Mouse (Mus musculus) liver, embryonic 16.5 days (tissue): ENCODE measurements around the gene Rragc. TPM values are rescaled to one million over a fixed set of nuclear protein-coding genes. Genes with fewer than 3 reads are reported as not detected.

Experiments
- ATAC-seq: fragments of 200-750 bp; cut with Nextera tagmentation; 2 replicates; pipeline ENCODE4 v1.8.0; 2017; ENCODE audit warnings: low read depth, mild to moderate bottlenecking, moderate number of reproducible peaks, moderate library complexity
- H3K27ac ChIP-seq: fragments of 300-500 bp; sonication (generic); 2 replicates; pipeline ENCODE4 v1.5.1; 2014; ENCODE audit warnings: mild to moderate bottlenecking, low read length
- H3K27me3 ChIP-seq: fragments of 300-500 bp; sonication (generic); 2 replicates; pipeline ENCODE4 v1.6.1; 2014; ENCODE audit warnings: low read depth, low read length, mixed read lengths; ENCODE audit not compliant: control insufficient read depth, insufficient read depth
- H3K36me3 ChIP-seq: fragments of 300-500 bp; sonication (generic); 2 replicates; pipeline ENCODE4 v1.6.1; 2014; ENCODE audit warnings: mild to moderate bottlenecking; ENCODE audit not compliant: control insufficient read depth, insufficient read depth
- H3K4me1 ChIP-seq: fragments of 300-500 bp; sonication (generic); 2 replicates; pipeline ENCODE4 v1.6.1; 2014; ENCODE audit warnings: low read depth, low read length, mixed read lengths; ENCODE audit not compliant: control insufficient read depth
- H3K4me2 ChIP-seq: fragments of 300-500 bp; sonication (generic); 2 replicates; pipeline ENCODE4 v1.6.1; 2014; ENCODE audit warnings: low read depth, low read length, mixed read lengths
- H3K4me3 ChIP-seq: fragments of 300-500 bp; sonication (generic); 2 replicates; pipeline ENCODE4 v1.5.1; 2014; ENCODE audit warnings: low read depth, mild to moderate bottlenecking, low read length
- H3K9ac ChIP-seq: fragments of 300-500 bp; sonication (generic); 2 replicates; pipeline ENCODE4 v1.6.1; 2014; ENCODE audit warnings: low read depth, low read length
- H3K9me3 ChIP-seq: fragments of 300-500 bp; sonication (generic); replicated peaks from 2 replicates; pipeline ENCODE4 v1.6.1; 2016; ENCODE audit warnings: low read length; ENCODE audit not compliant: control insufficient read depth
- WGBS: fragments of 180-500 bp; shearing (Covaris S2); extraction: QIAGEN DNeasy Blood & Tissue Kit; methylation state at CpG from one replicate; pipeline ENCODE4 v1.1.7; 2014; ENCODE audit not compliant: insufficient replicate concordance; 5-methylcytosine and 5-hydroxymethylcytosine counted together
- polyA plus RNA-seq: library from polyadenylated mRNA; unstranded; fragments of >200 nt; fragmentation: Nextera tagmentation; extraction: Ambion mirVana; gene quantifications from 2 replicates; pipeline ENCODE4 v1.2.1, GENCODE M21; 2015

Rragc gene
- polyA plus RNA-seq, 1 experiment from 2014 or later, result 19.0 TPM

DNA sequence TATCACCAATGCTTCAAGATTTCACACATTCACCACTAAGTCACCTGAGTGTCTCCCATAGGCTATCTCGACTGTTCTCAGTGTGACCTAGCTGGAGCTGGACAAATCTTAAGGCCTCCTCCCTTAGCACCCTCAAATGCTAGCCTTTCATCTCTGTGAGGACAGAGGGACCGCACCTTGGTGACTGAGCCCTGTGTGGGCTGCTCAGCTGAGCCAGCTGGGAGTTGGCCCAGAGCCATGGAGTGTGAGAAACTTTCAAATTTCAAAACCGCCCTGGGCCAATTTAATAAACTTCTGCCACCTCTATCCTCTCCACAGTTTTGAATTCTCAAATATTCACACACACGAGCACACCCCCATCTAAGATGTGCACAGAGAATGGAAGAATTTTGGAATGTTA lies 43.7 kb downstream of the Rragc start:
- Histone ChIP-seq H3K9me3 (no peaks in the 10 kb centered on the region), H3K4me1 (no peaks in the 10 kb centered on the region; the same call in 1 of the 2 replicates), H3K27me3 (peaks cover 12% of the 10 kb centered on the region), H3K9ac (no peak overlapping the region), H3K4me2 (no peak overlapping the region), H3K4me3 (no peak overlapping the region), H3K27ac (no peak overlapping the region), H3K36me3 (no peaks in the 10 kb centered on the region)
- no peak for ATAC-seq
- 43% methylated on average over 4 of the region's 4 CpGs for WGBS

DNA sequence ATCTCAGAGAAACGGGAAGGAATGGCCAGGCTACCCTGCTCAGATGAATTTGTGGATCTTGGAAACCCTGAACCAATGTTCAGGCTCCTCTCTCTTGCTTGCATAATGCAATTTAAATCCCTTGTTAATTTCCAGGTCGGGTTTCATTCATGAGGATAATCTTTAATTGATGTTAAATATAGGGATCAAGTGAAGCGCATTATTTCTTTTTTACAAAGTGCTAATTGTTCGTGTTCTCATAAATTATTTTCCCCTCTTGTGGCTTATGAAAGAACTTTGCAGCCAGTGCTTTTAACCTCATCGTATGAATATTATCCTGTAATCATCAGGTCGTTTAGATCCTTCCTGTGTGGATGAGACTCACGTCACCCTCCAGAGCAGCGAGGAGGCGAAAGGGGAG lies 45.5 kb downstream of the Rragc start:
- Histone ChIP-seq H3K4me3 (no peak overlapping the region), H3K4me2 (no peak overlapping the region), H3K9ac (no peak overlapping the region), H3K27ac (no peak overlapping the region), H3K9me3 (no peaks in the 10 kb centered on the region), H3K27me3 (no peaks in the 10 kb centered on the region), H3K4me1 (no peaks in the 10 kb centered on the region; the same call in 1 of the 2 replicates), H3K36me3 (no peaks in the 10 kb centered on the region)
- WGBS, result 58% methylated on average over 9 of the region's 9 CpGs
- ATAC-seq, result no peak

DNA sequence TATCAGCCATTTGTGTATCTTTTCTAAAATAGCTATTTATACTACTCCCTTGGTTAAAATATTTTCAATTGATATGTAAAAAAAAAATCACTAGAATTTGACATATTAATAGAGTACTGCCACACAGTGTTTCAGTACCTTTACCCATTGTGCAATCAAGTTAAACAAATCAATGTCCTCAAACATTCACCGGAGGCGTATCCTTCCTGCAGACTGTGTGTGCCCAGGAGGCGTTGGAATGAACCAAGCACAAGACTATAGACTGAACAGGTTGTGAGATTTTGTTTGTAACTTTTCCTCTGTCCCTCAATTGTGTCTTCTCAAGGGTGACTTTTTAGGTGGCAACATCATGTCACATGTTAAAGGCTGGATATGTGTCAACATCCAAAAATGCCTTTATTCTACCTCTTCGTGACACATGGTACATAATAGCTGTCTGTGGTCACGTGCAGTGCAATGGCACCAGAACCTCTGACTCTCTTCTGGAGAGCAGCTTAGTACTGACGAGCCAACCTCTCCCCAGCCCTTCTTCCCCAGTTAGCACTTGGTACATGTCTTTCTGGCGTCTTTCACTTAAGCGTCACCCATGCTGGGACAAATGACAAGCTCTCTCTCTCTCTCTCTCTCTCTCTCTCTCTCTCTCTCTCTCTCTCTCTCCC lies 51.5 kb downstream of the Rragc start:
- ATAC-seq, result peak; percentile 80
- Histone ChIP-seq H3K4me3 (no peak overlapping the region), H3K27ac (peak overlapping the region; percentile 75), H3K36me3 (no peaks in the 10 kb centered on the region), H3K9me3 (no peaks in the 10 kb centered on the region), H3K4me2 (no peak overlapping the region), H3K4me1 (no peaks in the 10 kb centered on the region; the same call in 1 of the 2 replicates), H3K9ac (no peak overlapping the region), H3K27me3 (peaks cover 4% of the 10 kb centered on the region; the same call in 1 of the 2 replicates)
- WGBS, result 53% methylated on average over 8 of the region's 8 CpGs

DNA sequence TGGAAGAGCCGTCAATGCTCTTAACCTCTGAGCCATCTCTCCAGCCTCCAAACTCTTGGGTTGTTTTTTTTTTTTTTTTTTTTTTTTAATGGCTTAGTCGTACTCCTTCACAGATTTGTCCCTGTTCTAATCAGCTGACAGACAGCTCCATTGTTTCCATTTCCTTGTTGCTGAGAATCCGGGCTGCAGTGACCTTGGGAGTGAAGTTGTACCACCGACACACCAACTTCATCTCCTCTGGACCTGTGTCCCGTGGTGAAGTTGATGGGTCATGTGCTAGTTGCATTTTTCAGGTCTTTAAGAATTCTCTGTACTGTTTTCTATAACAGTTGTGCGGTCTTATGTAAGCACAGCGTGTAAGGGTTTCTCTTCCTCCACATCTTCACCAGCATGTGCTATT lies 52.2 kb downstream of the Rragc start:
- Histone ChIP-seq H3K4me3 (no peak overlapping the region), H3K27me3 (peaks cover 4% of the 10 kb centered on the region; the same call in 1 of the 2 replicates), H3K9me3 (no peaks in the 10 kb centered on the region), H3K4me2 (no peak overlapping the region), H3K27ac (peak overlapping the region; percentile 75; the same call in 1 of the 2 replicates), H3K9ac (no peak overlapping the region), H3K36me3 (no peaks in the 10 kb centered on the region), H3K4me1 (no peaks in the 10 kb centered on the region; the same call in 1 of the 2 replicates)
- no peak for ATAC-seq
- 38% methylated on average over 7 of the region's 7 CpGs for WGBS

DNA sequence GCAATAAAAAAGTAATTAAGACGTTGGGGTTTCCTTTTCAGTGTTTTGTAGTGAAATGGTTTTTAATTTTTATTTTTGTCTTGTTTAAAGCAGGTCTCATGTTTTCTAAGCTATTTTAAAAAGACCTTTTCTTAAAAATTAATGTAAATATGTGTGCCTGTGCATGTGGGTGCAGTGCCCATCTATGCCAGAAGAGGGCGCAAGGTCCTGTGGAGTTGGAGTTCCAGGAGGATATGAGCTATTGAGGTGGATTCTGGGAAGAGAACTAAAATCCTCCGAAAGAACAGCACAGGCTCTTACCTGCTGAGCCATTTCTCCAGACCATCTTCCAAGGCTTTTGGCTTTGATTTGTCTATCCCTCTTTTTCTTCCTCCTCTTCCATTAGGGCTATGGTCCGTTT lies 53.8 kb downstream of the Rragc start:
- Histone ChIP-seq H3K27ac (no peak overlapping the region), H3K9me3 (no peaks in the 10 kb centered on the region), H3K27me3 (peaks cover 4% of the 10 kb centered on the region; the same call in 1 of the 2 replicates), H3K9ac (no peak overlapping the region), H3K4me3 (no peak overlapping the region), H3K4me1 (no peaks in the 10 kb centered on the region; the same call in 1 of the 2 replicates), H3K4me2 (no peak overlapping the region), H3K36me3 (no peaks in the 10 kb centered on the region)
- WGBS, result 63% methylated on average over 4 of the region's 4 CpGs
- no peak for ATAC-seq

DNA sequence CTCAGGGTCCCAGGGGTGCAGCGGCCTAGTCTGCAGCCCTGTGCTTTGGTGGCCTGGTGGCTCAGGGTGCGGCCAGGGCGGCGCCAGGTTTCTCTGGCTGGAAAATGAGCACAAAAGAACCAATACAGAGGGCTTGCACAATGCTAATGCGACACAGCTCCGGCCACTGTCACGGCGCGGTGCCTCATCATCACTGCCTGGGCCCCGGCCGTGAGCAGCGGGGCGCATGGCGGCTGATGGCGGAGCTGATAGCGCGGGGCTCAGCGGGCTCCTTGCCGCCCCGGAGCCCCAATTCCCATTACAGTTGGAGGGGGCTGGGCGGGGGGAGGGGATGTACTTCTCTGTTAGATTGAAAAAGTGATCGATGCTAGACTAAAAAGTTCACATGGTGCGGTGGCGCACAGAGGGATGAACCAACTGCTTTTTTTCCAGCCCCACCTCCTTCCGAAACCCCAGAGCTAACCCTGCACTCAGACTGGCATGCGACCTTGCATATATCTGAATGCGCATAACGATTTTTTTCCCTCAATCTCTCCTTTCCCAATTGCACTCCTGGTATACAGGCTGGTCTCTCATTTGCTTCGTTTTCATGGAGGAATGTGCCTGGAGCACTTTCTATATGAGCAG lies 55.3 kb downstream of the Rragc start:
- 13% methylated on average over 29 of the region's 29 CpGs for whole genome bisulfite sequencing
- H3K9ac ChIP-seq, result no peak overlapping the region; the same call in 1 of the 2 replicates
- peak overlapping the region; percentile 41 for H3K4me2 ChIP-seq
- ATAC-seq, result peak; percentile 47
- H3K4me1 ChIP-seq, result no peaks in the 10 kb centered on the region; the same call in 1 of the 2 replicates
- H3K4me3 ChIP-seq, result peak overlapping the region; percentile 13; the same call in 1 of the 2 replicates
- no peak overlapping the region for H3K27ac ChIP-seq
- no peaks in the 10 kb centered on the region for H3K36me3 ChIP-seq
- no peaks in the 10 kb centered on the region for H3K9me3 ChIP-seq
- H3K27me3 ChIP-seq, result peaks cover 4% of the 10 kb centered on the region; the same call in 1 of the 2 replicates

DNA sequence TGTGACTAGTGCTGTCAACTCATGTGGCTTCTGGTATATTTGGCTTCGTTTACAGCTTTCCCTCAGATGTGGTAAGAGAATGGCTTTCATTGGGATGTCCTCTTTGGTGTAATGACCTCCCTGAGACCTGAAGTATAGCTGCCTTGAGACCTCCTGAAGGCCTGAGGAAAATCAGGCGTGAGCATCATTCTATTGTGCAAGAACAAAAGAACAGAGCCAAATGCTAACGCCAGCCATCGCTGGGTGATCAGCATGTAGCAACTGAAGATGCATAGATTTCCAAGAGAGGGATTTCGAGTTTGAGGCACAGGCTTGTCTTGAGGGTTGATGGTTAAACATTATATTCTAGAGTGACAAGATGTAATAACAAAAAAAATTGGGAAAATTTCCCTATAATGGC lies 64.9 kb downstream of the Rragc start:
- Histone ChIP-seq H3K4me1 (no peaks in the 10 kb centered on the region), H3K27ac (no peak overlapping the region)
- ATAC-seq, result no peak

More for the DNA sequence above, 64.9 kb downstream of the Rragc start:
- Histone ChIP-seq H3K4me2 (no peak overlapping the region), H3K4me3 (no peak overlapping the region), H3K27me3 (no peaks in the 10 kb centered on the region), H3K9ac (no peak overlapping the region), H3K9me3 (no peaks in the 10 kb centered on the region), H3K36me3 (no peaks in the 10 kb centered on the region)
- 56% methylated on average over 5 of the region's 5 CpGs for WGBS
